Mouse (Mus musculus) mouse trophoblast stem cell (cell line): ENCODE measurements around the gene Hist3h2ba.
"Not testable (repeated sequence)": the region's sequence is repeated elsewhere in the genome, so short reads cannot be mapped to it uniquely, and the experiment has no call there.

Experiments used
- in situ Hi-C, 2 experiments: fragments of 300-500 bp; cut with MseI, MboI; formaldehyde crosslinking; loops; 2 replicates in 1 of 2; 3 replicates in 1 of 2; pipeline ENCODE4 v1.15.1; 2025

Gene Hist3h2ba

DNA sequence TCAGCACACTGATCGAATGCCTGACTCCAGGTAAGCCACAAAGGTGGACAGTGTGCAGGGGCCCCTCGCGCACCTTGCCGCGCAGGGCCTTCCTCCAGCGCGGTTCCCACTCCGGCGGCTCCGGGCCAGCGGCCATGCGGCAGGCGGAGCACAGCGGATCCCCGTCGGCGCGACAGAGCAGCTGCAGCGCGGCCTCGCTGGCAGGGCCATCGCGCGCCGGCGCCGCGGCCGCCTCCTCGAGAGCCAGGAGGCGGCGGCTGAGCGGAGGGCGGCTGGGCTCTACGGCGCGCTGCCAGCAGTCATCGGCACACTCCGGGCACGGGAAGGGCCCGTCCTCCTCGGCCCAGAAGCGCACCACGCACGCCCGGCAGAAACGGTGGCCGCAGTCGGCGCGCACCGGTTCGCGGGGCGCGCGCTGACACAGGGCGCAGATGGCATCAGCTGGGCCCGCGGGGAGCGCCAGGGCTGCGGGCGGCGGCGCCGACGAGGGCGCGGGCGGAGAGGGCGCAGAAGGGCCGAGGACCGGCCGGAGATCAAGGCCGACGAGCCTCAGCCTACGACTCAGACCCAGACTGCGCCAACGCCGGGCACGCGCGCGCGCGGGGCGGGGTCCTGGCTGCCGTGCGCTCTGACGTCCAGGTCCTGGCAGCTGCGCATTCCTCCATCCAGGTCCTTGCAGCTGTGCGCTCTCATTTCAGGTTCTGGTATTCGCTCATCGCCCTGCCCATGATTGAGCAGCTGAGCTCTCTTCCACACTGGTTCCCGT is 10.2 kb upstream of the Hist3h2ba start, which contains the start of gene Rnf187:
TSS of gene Rnf187 (minus strand) at position 595 of the 766 bp plus-strand sequence.
- in situ Hi-C loops, result no loop called here

- in situ Hi-C loops, result no loop called here
Measured at GRCm38 (mm10) chr11:58939088-58939439, 9.7 kb upstream of the Hist3h2ba start.

GRCm38 (mm10) chr11:58944136-58944535 is 4.6 kb upstream of the Hist3h2ba start:
- in situ Hi-C loops, result no loop called here

DNA sequence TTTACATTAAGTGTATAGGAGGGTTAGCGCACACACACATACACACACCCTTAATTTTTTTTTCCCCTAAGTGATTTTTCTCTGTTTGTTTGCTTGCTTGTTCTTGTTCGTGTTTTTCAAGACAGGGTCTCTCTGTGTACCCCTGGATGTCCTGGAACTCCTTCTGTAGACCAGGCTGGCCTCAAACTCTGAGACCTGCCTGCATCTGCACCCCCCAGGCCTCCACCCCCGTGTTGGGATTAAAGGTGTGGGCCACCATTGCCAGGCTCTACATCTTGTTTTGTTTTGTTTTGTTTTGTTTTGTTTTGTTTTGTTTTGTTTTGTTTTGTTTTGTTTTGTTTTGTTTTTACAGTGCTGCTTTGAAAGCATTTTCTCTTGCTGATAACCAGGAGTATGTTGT is 1.4 kb upstream of the Hist3h2ba start:
- in situ Hi-C loops, result no loop called here

GRCm38 (mm10) chr11:58947798-58948528 is 757 bp upstream of the Hist3h2ba start:
- in situ Hi-C loops, result no loop called here

DNA sequence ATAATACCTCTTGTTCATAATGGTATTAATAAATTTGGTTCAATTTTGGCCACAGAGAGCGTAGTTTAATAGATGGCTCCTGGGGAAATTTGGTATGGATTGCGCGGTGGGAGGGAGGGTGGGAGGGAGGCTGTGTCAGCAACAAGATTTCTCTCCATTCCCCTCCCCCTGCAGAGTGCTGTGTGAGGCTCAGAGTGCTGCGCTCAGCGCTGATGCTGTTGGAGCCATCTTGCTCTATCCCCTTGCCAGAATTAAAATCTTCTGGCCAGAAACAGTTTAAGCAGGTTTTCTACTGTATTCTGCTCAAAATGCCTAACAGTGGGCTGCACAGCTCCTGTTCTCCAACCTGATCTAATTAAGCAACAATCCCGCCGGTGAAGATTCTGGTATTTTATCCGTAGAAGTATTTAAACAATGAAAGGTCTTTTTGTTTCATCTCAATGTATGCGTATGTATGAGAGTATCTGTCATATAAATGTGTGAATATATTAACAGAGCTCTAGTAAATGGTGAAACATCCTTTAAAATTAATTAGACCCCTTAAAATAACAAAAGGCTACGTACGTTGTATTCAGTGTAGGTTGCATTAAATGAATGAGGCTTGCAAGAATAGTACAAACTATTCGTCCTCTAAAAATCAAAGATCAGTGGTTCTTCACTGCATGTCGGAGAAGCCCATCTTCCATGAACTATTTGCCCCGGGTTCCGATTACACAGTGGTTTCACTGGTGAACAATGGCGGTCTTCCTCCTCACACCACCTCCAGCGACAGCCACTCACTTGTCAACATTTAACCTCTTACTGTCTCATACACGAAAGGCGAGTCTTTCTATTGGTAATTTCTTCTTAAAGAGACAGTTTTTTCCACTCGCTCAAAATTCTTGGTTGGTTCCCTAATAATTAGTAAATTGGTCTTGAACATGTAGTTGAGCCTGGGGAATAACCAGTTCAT is 1.0 kb downstream of the Hist3h2ba start:
- in situ Hi-C loops, result no loop called here

DNA sequence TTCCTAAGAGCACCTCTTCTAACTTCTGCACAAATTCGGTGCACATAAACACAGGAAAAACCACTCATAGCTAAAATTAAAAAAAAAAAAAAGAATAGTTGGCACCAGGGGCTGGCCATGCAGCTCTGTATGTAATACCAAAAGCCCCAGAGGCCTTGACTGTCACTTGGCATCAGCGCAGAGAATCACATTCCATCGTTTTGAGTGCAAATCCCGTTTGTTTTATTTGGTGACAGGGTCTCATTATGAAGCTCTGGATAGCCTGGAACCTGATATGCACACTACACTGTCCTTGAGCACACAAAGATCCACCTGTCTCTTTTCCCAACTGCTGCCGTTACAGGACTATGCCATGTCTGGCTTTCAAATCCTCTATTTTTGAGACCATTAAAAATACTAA is 2.5 kb downstream of the Hist3h2ba start:
- in situ Hi-C loops, result no loop called here

DNA sequence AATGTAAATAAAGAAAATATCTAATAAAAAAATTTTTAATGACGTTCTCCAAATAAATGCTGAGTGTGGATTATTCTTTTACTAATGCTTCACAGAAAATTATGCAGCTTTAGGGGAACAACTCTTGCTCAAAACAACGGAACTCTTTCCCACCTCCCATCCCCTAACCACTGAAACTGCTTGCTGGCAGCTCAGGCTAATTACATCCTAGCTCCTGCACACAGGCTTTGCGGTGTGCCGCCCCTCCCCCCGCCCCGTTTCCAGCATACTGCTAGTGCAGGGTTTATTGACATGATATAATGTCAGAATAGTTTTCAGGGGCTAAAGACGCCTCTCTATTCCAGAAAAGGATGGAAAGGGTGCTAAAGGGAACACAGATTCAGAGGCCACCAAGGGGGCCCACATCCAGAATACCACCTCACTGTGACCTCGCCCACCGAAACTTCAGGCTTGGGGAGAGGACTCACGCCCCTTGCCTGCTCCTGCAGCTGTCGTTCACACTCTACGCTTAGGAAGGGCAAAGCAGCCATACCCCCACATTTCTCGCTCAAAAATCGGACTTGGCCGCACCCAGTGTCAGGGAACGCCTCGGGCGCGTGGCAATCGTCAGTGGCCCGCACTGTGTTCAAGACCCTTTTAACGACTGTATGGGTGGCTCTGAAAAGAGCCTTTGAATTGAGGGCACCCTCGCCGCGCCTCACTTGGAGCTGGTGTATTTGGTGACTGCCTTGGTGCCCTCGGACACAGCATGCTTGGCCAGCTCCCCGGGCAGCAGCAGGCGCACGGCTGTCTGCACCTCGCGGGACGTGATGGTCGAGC is 4.8 kb downstream of the Hist3h2ba start:
- in situ Hi-C loops, result no loop called here

DNA sequence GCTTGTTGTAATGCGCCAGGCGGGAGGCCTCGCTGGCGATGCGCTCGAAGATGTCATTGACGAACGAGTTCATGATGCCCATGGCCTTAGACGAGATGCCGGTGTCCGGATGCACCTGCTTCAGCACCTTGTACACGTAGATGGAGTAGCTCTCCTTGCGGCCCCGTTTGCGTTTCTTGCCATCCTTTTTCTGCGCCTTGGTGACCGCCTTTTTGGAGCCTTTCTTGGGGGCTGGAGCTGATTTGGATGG is 5.4 kb downstream of the Hist3h2ba start:
- in situ Hi-C loops, result not testable (repeated sequence)

GRCm38 (mm10) chr11:58954420-58955142 is 5.9 kb downstream of the Hist3h2ba start, which contains the start of the genes Hist3h2a and Trim17:
Hist3h2a (plus strand) TSS chr11:58954685.
Trim17 (plus strand) TSS chr11:58954685.
- in situ Hi-C loops, result no loop called here

DNA sequence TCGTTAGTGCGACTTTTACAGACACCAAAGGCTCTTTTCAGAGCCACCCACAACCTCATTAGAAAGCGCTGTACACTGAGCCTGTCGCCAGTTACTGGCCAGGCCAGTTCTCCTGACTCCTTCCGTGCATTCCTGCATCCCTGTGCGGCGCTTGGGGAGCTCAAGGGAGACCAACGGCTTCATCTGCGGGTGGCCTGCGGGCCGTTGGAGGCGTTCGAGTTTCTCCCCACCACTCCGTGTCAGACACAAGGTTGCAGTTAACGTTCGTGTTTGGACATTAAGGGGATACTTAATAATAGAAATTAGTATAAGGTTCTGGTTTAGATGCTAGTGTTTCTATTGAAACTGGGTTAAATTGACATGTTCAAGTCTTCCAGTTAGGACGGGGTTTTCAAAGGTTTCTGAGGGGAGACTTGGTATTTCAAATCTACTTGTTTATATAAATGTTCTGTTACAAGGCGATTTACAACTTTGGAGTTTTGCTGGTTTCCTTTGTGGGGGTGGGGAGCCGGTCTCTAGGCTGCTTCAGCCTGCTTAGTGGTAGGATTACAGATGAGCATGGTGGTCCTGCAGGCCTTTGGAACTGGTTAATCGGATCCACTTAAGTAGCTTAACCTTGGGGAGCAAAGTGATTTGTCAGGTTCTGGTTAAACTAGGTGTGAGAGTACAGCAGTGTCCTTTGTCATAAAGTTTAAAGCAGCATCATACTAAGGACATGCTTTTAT is 6.6 kb downstream of the Hist3h2ba start:
- in situ Hi-C loops, result no loop called here

- in situ Hi-C loops, result no loop called here
Measured at GRCm38 (mm10) chr11:58955868-58956257, 7.1 kb downstream of the Hist3h2ba start.

DNA sequence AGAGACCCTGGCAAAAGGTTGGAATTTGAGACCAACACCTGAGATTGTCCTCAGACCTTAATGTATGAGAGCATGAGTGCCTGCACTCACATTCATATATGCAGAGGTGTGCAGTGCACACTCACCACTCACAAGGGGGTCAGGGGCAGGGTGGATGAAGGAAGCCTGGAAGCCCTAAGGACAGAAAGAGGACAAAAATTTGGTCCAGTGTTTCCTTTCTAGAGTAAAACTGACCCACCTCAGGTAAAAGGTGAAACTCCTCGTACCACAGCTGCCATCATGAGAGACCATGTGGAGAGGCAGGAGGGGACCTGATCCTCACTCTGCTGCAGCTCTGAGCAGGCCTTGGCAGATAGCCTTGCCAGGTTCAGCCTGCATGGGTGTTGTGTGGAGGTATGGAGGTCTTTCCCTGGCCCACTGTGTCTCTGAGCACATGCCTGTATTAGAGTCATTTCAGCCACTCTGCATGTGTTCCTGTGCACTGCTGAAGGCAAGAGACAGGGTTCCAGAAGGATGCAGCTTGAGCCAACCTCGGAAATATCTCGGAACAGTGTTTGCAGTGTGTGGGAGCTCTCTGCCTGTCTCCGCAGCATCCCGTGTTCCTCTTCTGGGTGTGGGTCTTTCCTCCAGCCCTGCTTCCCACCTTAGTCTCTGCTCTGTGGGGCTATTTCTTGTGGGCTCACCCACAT is 8.7 kb downstream of the Hist3h2ba start:
- in situ Hi-C loops, result no loop called here

- in situ Hi-C loops, result no loop called here
Measured at GRCm38 (mm10) chr11:58958536-58958935, 9.8 kb downstream of the Hist3h2ba start.

- in situ Hi-C loops, result no loop called here
Measured at GRCm38 (mm10) chr11:58959186-58959825, 10.6 kb downstream of the Hist3h2ba start.

- in situ Hi-C loops, result no loop called here
Measured at GRCm38 (mm10) chr11:58959921-58960465, 11.3 kb downstream of the Hist3h2ba start.

DNA sequence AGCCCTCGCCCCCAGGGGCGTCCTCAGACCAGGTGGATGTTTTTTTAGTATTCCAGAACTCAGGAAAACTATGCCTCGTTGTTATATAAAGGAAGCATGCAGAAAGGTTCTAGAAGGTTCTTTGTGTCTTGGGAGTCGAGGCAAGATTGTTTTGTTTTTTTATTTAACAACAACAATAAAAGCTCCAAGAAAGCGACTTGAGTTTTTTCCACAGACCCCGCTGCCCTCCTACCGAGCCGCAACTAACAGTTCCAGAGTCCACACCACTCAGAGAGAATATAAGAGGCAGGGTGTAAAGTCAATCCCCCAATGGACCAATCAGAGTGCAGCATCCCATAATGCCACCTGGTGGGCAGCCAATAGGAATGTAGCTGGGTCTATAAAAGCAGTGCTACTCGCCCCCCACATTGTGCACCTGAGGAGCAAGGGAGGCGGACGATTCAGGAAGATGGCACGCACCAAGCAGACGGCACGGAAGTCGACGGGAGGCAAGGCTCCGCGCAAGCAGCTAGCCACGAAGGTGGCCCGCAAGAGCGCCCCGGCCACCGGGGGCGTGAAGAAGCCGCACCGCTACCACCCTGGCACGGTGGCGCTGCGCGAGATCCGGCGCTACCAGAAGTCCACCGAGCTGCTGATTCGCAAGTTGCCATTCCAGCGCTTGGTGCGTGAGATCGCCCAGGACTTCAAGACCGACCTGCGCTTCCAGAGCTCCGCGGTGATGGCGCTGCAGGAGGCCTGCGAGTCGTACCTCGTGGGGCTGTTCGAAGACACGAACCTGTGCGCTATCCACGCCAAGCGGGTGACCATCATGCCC is 12.9 kb downstream of the Hist3h2ba start:
- in situ Hi-C loops, result no loop called here

DNA sequence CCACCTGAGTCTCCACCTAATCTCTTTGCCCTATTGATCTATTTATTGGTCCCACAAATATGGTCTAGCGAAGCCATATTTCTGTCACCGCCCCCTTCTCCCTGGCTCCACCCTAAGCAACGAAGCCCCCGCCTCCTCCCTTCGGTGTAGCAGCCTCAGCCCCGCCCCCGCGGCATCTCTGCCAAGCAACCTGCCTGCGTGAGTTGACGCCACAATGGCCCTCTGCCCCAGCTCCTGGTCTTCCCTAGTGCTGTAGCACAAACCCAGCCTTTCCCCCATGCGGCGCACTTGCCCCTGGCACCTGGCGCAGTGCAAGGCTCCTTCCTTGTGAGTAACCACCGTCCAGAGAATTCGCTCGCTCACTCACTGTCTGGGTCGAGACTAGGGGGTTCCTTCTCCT is 14.8 kb downstream of the Hist3h2ba start:
- in situ Hi-C loops, result no loop called here
